Comparison of ENCODE assay signal across 25 mouse cellular contexts in the genomic region with DNA sequence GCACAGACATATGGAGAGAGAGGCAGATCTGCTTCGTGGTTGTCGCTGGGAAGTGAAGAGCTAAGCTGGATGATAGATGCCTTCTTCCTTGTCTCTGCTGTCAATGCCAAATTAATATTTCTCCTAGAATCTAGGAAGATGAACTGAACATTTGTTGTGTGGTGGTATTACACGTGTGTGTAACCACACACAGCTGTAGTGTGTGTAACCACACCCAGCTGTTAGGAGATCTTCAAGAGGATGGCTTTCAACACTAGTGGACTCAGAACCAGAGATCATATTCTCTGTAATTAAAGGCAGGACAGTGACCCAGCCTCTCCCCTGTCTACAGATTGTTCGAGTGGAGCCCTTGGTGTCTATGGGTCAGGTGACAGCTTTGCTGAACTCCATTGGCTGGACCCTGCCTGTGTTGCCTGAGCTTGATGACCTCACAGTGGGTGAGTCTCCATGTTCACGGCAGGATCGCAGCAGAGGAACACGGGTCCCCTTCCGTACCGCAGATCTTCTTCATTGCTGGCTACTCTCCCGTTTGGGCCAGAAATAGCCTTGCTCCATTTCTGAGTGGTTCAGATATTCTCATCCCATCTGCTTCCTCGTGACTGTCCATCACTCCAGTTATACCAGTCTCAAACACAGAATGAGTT. TPM values are rescaled to one million over a fixed set of nuclear protein-coding genes. Genes with fewer than 3 reads are reported as not detected.
DNase-seq lines count a peak whose midpoint lies in the region; ATAC-seq and TF ChIP-seq lines count a peak whose summit lies in the region.
"Had no signal": no experiment of that assay in that cellular context is flagged by ENCODE, and none has a peak within 500 bp of the region (broad histone marks: within the 10 kb centered on the region; RNA-seq: fewer than 3 reads in every experiment).

No protein-coding gene starts in this region.

- H3K27me3 ChIP-seq in forebrain, postnatal 0 days (ENCODE audit: insufficient read depth, low read length), result no peaks in the 10 kb centered on the region
- H3K27me3 ChIP-seq in forebrain, embryonic 10.5 days (ENCODE audit: poor library complexity, severe bottlenecking), result no peaks in the 10 kb centered on the region
- no peaks in the 10 kb centered on the region for H3K27me3 ChIP-seq in lung, postnatal 0 days (replicated peaks; ENCODE audit: insufficient read depth, low read length)
- H3K27me3 ChIP-seq: embryonic facial prominence, embryonic 13.5 days; limb, embryonic 13.5 days had no signal

- no peak overlapping the region for H3K4me2 ChIP-seq in forebrain, postnatal 0 days (ENCODE audit: low read depth)
- H3K4me2 ChIP-seq in lung, postnatal 0 days (replicated peaks; ENCODE audit: low read depth, low read length), result no peak overlapping the region
- H3K4me2 ChIP-seq: embryonic facial prominence, embryonic 13.5 days; heart, embryonic 11.5 days; hindbrain, embryonic 14.5 days; limb, embryonic 13.5 days; midbrain, embryonic 11.5 days had no signal

- H3K27ac ChIP-seq in forebrain, postnatal 0 days (ENCODE audit: low read depth, low read length), result no peak overlapping the region
- H3K27ac ChIP-seq in forebrain, embryonic 10.5 days, result no peak overlapping the region
- H3K27ac ChIP-seq in lung, postnatal 0 days (ENCODE audit: low read length), result no peak overlapping the region
- H3K27ac ChIP-seq: embryonic facial prominence, embryonic 13.5 days; gastrocnemius, adult 2 months; hindbrain, embryonic 14.5 days; limb, embryonic 13.5 days had no signal

- no peak overlapping the region for H3K4me3 ChIP-seq in forebrain, postnatal 0 days (ENCODE audit: low read depth, low read length)
- H3K4me3 ChIP-seq in forebrain, embryonic 10.5 days, result no peak overlapping the region
- H3K4me3 ChIP-seq in lung, postnatal 0 days (ENCODE audit: low read depth, low read length), result no peak overlapping the region
- H3K4me3 ChIP-seq: embryonic facial prominence, embryonic 13.5 days; gastrocnemius, adult 2 months; limb, embryonic 13.5 days had no signal

- 82% methylated on average over 11 of the region's 11 CpGs for WGBS in forebrain, postnatal 0 days
- WGBS in forebrain, embryonic 10.5 days, result 92% methylated on average over 11 of the region's 11 CpGs
- WGBS in lung, postnatal 0 days, result 86% methylated on average over 11 of the region's 11 CpGs

- DNase-seq in forebrain, postnatal 0 days, result no peak
- no peak for DNase-seq in forebrain, embryonic 10.5 days (ENCODE audit: extremely low spot score, low spot score)
- no peak for DNase-seq in lung, postnatal 0 days (ENCODE audit: low spot score)
- DNase-seq in lung, postnatal 36 days, result no peak
- DNase-seq in cerebellum, postnatal 25 days, result peak; percentile 51 to 61
- DNase-seq in right cerebral cortex, adult 2 months (ENCODE audit: low spot score in 2 of 2), result no peak
- DNase-seq: adrenal gland, postnatal 14 days; gastrocnemius, adult 2 months; heart, postnatal 14 days; kidney, postnatal 10 days; layer of hippocampus, postnatal 36 days; lung, adult 2 months; lung, postnatal 4 days; thymus, postnatal 14 days had no signal

- TF ChIP-seq CTCF in forebrain, postnatal 0 days (IDR thresholded peaks at IDR 0.05; ENCODE audit: low read depth), result no peak
- no peak for TF ChIP-seq CTCF in lung, postnatal 0 days (IDR thresholded peaks at IDR 0.05)

- no peaks in the 10 kb centered on the region for H3K9me3 ChIP-seq in forebrain, postnatal 0 days (ENCODE audit: low read length)
- no peaks in the 10 kb centered on the region for H3K9me3 ChIP-seq in forebrain, embryonic 10.5 days
- no peaks in the 10 kb centered on the region for H3K9me3 ChIP-seq in lung, postnatal 0 days (ENCODE audit: low read length)
- H3K9me3 ChIP-seq: embryonic facial prominence, embryonic 13.5 days; G1E; limb, embryonic 13.5 days had no signal

- TF ChIP-seq EP300 in lung, postnatal 0 days (IDR thresholded peaks at IDR 0.05), result no peak

- peaks cover 60% of the 10 kb centered on the region for H3K36me3 ChIP-seq in forebrain, postnatal 0 days (ENCODE audit: insufficient read depth)
- peaks cover 100% of the 10 kb centered on the region for H3K36me3 ChIP-seq in forebrain, embryonic 10.5 days (replicated peaks)
- no peaks in the 10 kb centered on the region for H3K36me3 ChIP-seq in lung, postnatal 0 days (ENCODE audit: insufficient read depth, low read length)

- 0 out of 2 replicates have a peak, but pooled peaks have one; percentile 10 for ATAC-seq in forebrain, postnatal 0 days
- ATAC-seq in lung, postnatal 0 days, result no peak
- no peak for ATAC-seq in megakaryocyte, adult 5-6 weeks (ENCODE audit: poor library complexity, severe bottlenecking)
- ATAC-seq in megakaryocyte progenitor cell, adult 5-6 weeks (replicated peaks; ENCODE audit: poor library complexity), result no peak
- ATAC-seq: activated CD4-positive, CD25-positive, alpha-beta regulatory T cell, adult 4 months; forebrain, embryonic 16.5 days had no signal

- no peak overlapping the region for H3K9ac ChIP-seq in forebrain, postnatal 0 days
- H3K9ac ChIP-seq in lung, postnatal 0 days (replicated peaks; ENCODE audit: low read depth), result 0 out of 2 replicates have a peak overlapping the region, but pooled peaks have one; percentile 12
- H3K9ac ChIP-seq: embryonic facial prominence, embryonic 13.5 days; hindbrain, embryonic 14.5 days; limb, embryonic 13.5 days had no signal

- H3K4me1 ChIP-seq in forebrain, postnatal 0 days (ENCODE audit: insufficient read depth), result no peaks in the 10 kb centered on the region
- no peaks in the 10 kb centered on the region for H3K4me1 ChIP-seq in forebrain, embryonic 10.5 days
- no peaks in the 10 kb centered on the region for H3K4me1 ChIP-seq in lung, postnatal 0 days (ENCODE audit: insufficient read depth, low read depth, low read length)
- H3K4me1 ChIP-seq: embryonic facial prominence, embryonic 13.5 days; limb, embryonic 13.5 days had no signal

RNA-seq across cellular contexts. Expression of gene Dhcr24, which starts 10.4 kb away (rescaled TPM):
- total RNA-seq in forebrain, postnatal 0 days (2014; rRNA removed), result 101 and 105 TPM in 2 replicates
- 7.0 and 7.7 TPM in 2 replicates for polyA plus RNA-seq in forebrain, postnatal 0 days (2015; fragmentation: Nextera tagmentation; extraction: Ambion mirVana)
- polyA plus RNA-seq in forebrain, embryonic 10.5 days (2016; fragmentation: Nextera tagmentation; extraction: Ambion mirVana), result 10.5 and 11.7 TPM in 2 replicates
- 5.0 and 5.7 TPM in 2 replicates for polyA plus RNA-seq in lung, postnatal 0 days (2015; fragmentation: Nextera tagmentation; extraction: Ambion mirVana)
- total RNA-seq in megakaryocyte, adult 5-6 weeks (2015), result 6.2 and 7.6 TPM in 2 replicates
- 5.4 and 5.7 TPM in 2 replicates for total RNA-seq in megakaryocyte, adult 5-6 weeks (2017)
- total RNA-seq in megakaryocyte progenitor cell, adult 5-6 weeks (2015), result 15.9 and 17.4 TPM in 2 replicates
- 9.8 and 11.0 TPM in 2 replicates for total RNA-seq in megakaryocyte progenitor cell, adult 5-6 weeks (2017)

RNA-seq across cellular contexts. Expression of gene Lexm, which starts 45.8 kb away (rescaled TPM):
- total RNA-seq in forebrain, postnatal 0 days (2014; rRNA removed), result not detected in 2 replicates
- polyA plus RNA-seq in forebrain, postnatal 0 days (2015; fragmentation: Nextera tagmentation; extraction: Ambion mirVana), result 0.09 TPM in 1 of 2 replicates, not detected in the other
- polyA plus RNA-seq in forebrain, embryonic 10.5 days (2016; fragmentation: Nextera tagmentation; extraction: Ambion mirVana), result 0.36 TPM in 1 of 2 replicates, not detected in the other
- polyA plus RNA-seq in lung, postnatal 0 days (2015; fragmentation: Nextera tagmentation; extraction: Ambion mirVana), result not detected in 2 replicates
- not detected in 2 replicates for total RNA-seq in megakaryocyte, adult 5-6 weeks (2015)
- total RNA-seq in megakaryocyte, adult 5-6 weeks (2017), result not detected in 2 replicates
- total RNA-seq in megakaryocyte progenitor cell, adult 5-6 weeks (2015), result not detected in 2 replicates
- not detected in 2 replicates for total RNA-seq in megakaryocyte progenitor cell, adult 5-6 weeks (2017)
- total RNA-seq: adrenal gland, postnatal 14 days; G1E; gastrocnemius, adult 2 months; heart, postnatal 14 days; layer of hippocampus, adult 18-20 months; layer of hippocampus, postnatal 36 days had no signal
- polyA plus RNA-seq: activated CD4-positive, CD25-positive, alpha-beta regulatory T cell, adult 4 months; embryonic facial prominence, embryonic 13.5 days; forebrain, embryonic 16.5 days; G1E; hindbrain, embryonic 14.5 days; lung, adult 2 months had no signal

RNA-seq across cellular contexts. Expression of gene Ttc22, which starts 51.0 kb away (rescaled TPM):
- 2.5 TPM in 2 replicates for total RNA-seq in forebrain, postnatal 0 days (2014; rRNA removed)
- 1.2 and 1.6 TPM in 2 replicates for polyA plus RNA-seq in forebrain, postnatal 0 days (2015; fragmentation: Nextera tagmentation; extraction: Ambion mirVana)
- polyA plus RNA-seq in forebrain, embryonic 10.5 days (2016; fragmentation: Nextera tagmentation; extraction: Ambion mirVana), result not detected in 2 replicates
- 2.2 and 2.5 TPM in 2 replicates for polyA plus RNA-seq in lung, postnatal 0 days (2015; fragmentation: Nextera tagmentation; extraction: Ambion mirVana)
- total RNA-seq in megakaryocyte, adult 5-6 weeks (2015), result not detected in 2 replicates
- not detected in 2 replicates for total RNA-seq in megakaryocyte, adult 5-6 weeks (2017)
- not detected in 2 replicates for total RNA-seq in megakaryocyte progenitor cell, adult 5-6 weeks (2015)
- not detected in 2 replicates for total RNA-seq in megakaryocyte progenitor cell, adult 5-6 weeks (2017)
- total RNA-seq: adrenal gland, postnatal 14 days; G1E; gastrocnemius, adult 2 months had no signal
- polyA plus RNA-seq: activated CD4-positive, CD25-positive, alpha-beta regulatory T cell, adult 4 months; G1E; midbrain, embryonic 11.5 days had no signal

Comparison
In these comparisons a context has a peak if more than half of its experiments do, and no peak if none do; other contexts are left out.
1. DNase-seq: peak in cerebellum, postnatal 25 days (2 of 2); none in forebrain, postnatal 0 days (single experiment), forebrain, embryonic 10.5 days (single experiment), lung, postnatal 0 days (single experiment), lung, postnatal 36 days (single experiment) and right cerebral cortex, adult 2 months (0 of 2).